Mouse (Mus musculus) heart, postnatal 0 days (tissue): ENCODE measurements at regions not wholly inside any gene's neighbourhood (a gene's known extent, or its start where the extent isn't known, plus 50 kb on each side); places are given as distances from the start of the nearest gene placed in this dataset.

Source experiments
- CTCF ChIP-seq: IDR thresholded peaks from 2 replicates; pipeline ENCODE4 v1.5.1; 2016; ENCODE audit warnings: antibody characterized with exemption, control low read depth, low read depth
- EP300 ChIP-seq: IDR thresholded peaks from 2 replicates; pipeline ENCODE4 v1.6.1; 2016; ENCODE audit warnings: antibody characterized with exemption, low read depth

- TF ChIP-seq CTCF (no peak), EP300 (no peak)
Measured at GRCm38 (mm10) chr6:103959002-103959401, 448.6 kb downstream of the Chl1 start.
